Mouse (Mus musculus) bone marrow macrophage, adult 2 months (primary cell): ENCODE data around the gene Sbds.

ENCODE experiments used
- CTCF ChIP-seq: IDR thresholded peaks from 2 replicates; pipeline ENCODE4 v1.5.1; 2012; ENCODE audit warnings: low read depth, mild to moderate bottlenecking, low read length, moderate library complexity
- POLR2A ChIP-seq: IDR thresholded peaks from 2 replicates; pipeline ENCODE4 v1.6.1; 2012; ENCODE audit warnings: mild to moderate bottlenecking, low read depth, low read length, borderline replicate concordance

GRCm38 (mm10) chr5:130303611-130304010 is 48.3 kb upstream of the Sbds start:
- TF ChIP-seq CTCF = no peak
- TF ChIP-seq POLR2A = no peak
